Mouse (Mus musculus): ENCODE data around the gene Zfp677. TPM values are rescaled to one million over a fixed set of nuclear protein-coding genes. Genes with fewer than 3 reads are reported as not detected.
"Not testable (repeated sequence)": the region's sequence is repeated elsewhere in the genome, so short reads cannot be mapped to it uniquely, and the experiment has no call there.

The Zfp677 gene
- 4.9 and 5.9 TPM in 2 replicates for polyA plus RNA-seq (2015; fragmentation: Nextera tagmentation; extraction: Ambion mirVana)

DNA sequence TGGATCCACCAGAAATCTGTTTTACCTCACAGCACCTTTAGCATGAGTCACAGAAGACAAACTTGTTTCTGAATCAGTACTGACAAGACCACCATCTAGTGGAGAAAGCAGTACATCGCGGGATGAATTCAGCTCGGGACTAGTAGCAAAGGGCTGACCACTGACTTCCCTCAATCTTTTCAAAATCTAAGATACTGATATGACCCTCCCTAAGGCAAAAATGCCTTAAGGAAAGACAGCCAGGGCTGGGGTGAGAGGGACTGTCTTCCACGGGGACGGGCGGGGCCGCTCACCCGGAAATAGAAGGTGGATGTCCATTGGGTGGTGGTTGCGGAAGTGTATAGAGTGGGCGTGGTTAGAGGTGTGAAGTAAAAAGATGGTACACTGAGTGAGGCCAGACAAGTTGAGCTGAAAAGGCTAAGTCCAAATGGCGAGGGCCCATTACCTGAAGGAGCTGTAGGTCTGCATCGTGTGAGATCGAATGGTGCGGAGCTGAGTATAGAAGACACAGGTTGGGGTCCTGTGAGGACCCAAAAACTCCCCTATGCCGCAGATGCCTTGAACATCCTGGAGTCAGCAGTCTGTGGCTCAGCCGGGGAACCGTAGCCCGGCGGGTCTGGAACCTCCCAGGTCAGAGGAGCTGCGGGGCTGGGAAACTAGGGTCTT, at the start of gene Zfp677:
Gene Zfp677 (plus strand): TSS at position 358 of the 666 bp plus-strand sequence.
- 9% methylated on average over 20 of the region's 20 CpGs for WGBS
- Histone ChIP-seq H3K4me1 (replicated peaks; ENCODE audit: control insufficient read depth, insufficient read depth, low read length) (peaks cover 2% of the 10 kb centered on the region; the same call in 1 of the 2 replicates), H3K9me3 (ENCODE audit: control insufficient read depth, low read length) (no peaks in the 10 kb centered on the region), H3K9ac (replicated peaks; ENCODE audit: low read depth, low read length) (peak within 1 kb of the TSS; percentile 67), H3K27me3 (replicated peaks; ENCODE audit: control insufficient read depth, insufficient read depth, low read length) (no peaks in the 10 kb centered on the region), H3K27ac (ENCODE audit: low read length) (no peak within 1 kb of the TSS), H3K36me3 (ENCODE audit: control insufficient read depth, insufficient read depth) (no peaks in the 10 kb centered on the region), H3K4me3 (replicated peaks; ENCODE audit: low read length) (peak within 1 kb of the TSS; percentile 64), H3K4me2 (ENCODE audit: low read length) (peak within 1 kb of the TSS; percentile 84)
- ATAC-seq, result peak; percentile 99

DNA sequence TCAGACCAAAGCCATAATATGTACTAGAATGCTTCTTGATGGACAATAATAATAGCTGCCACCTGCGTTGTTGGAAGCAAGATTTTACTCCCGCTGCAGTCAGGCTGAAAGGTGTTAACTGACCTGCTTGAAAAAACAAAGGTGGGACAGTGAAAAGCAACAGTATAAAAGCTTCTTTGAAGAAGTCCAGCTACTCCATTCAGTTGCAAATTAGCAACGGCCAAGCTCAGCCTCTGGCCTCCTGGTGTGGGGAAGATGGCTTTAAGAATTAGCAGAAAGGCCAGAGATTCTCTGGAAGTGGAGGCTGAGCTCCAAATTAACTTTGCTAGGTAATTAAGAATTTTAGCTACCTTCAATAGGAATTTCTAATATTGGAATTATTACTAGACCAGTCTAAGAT, 15.5 kb upstream of the Zfp677 start:
- not testable (repeated sequence) for ATAC-seq; H3K27ac ChIP-seq (ENCODE audit: low read length); H3K27me3 ChIP-seq (replicated peaks; ENCODE audit: control insufficient read depth, insufficient read depth, low read length); H3K36me3 ChIP-seq (ENCODE audit: control insufficient read depth, insufficient read depth); H3K4me3 ChIP-seq (replicated peaks; ENCODE audit: low read length); H3K9me3 ChIP-seq (ENCODE audit: control insufficient read depth, low read length); H3K4me1 ChIP-seq (replicated peaks; ENCODE audit: control insufficient read depth, insufficient read depth, low read length); H3K4me2 ChIP-seq (ENCODE audit: low read length); H3K9ac ChIP-seq (replicated peaks; ENCODE audit: low read depth, low read length)
- WGBS, result 17% methylated on average over 3 of the region's 3 CpGs

DNA sequence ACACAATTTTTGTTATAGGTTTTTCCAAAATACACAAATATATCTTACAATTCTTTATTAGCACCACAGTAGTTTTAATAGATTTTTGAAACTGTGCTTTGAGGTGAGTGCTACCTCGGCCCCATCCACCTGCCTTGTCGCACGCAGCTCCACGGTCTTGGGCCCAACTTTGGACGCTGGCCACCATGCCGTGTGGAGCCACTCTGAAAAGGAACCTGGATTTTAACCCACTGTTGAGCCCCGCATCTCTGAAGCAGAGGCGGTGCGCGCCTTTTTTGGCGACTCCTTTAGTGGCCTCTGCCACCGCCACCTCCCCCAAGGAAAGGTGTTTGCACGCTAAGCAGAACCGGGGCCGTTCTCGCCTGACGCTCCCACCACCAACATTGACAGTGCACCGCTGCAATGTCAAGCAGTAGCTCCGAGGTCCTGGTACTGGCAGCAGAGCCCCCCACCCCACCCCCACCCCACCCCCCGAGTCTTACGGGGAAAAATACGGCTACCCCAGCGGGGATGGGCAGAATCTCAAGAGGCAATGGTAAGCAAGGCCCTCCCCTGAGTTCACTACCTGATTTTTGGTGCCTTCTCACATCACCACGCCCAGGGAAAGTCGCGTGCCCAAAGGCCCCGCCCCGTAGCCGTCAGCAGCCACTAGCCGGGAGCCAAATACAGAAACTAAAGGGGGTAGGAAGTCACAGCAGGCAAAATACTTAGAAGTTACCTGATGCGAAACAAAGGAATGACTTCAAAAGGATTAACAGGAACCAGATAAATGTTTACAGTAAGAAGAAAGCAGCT, 13.4 kb upstream of the Zfp677 start:
- H3K4me2 ChIP-seq (ENCODE audit: low read length), result peak overlapping the region; percentile 53
- ATAC-seq, result no peak; the same call in 1 of the 2 replicates

DNA sequence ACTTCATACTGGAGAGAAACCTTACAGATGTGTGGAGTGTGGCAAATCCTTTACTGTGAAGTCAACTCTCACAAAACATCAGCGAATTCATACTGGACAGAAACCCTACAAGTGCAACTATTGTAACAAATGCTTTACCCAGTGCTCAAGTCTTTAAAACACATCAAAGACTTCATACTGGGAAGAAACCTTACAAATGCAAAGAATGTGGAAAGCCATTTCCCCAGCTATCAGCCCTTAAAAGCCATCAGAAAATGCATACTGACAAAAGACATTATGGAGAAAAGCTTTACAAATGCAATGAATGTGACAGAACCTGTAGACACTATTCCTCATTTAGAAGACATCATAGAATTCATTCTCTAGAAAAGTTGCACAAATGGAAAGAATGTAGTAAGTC, 8.2 kb upstream of the Zfp677 start:
- no peaks in the 10 kb centered on the region for H3K36me3 ChIP-seq (ENCODE audit: control insufficient read depth, insufficient read depth)
- H3K4me3 ChIP-seq (replicated peaks; ENCODE audit: low read length), result no peak overlapping the region
- H3K4me1 ChIP-seq (replicated peaks; ENCODE audit: control insufficient read depth, insufficient read depth, low read length), result no peaks in the 10 kb centered on the region
- WGBS, result 52% methylated on average over 1 of the region's 1 CpGs
- no peak overlapping the region for H3K27ac ChIP-seq (ENCODE audit: low read length)
- H3K9ac ChIP-seq (replicated peaks; ENCODE audit: low read depth, low read length), result no peak overlapping the region
- H3K4me2 ChIP-seq (ENCODE audit: low read length), result no peak overlapping the region
- no peaks in the 10 kb centered on the region for H3K27me3 ChIP-seq (replicated peaks; ENCODE audit: control insufficient read depth, insufficient read depth, low read length)
- H3K9me3 ChIP-seq (ENCODE audit: control insufficient read depth, low read length), result no peaks in the 10 kb centered on the region
- ATAC-seq, result no peak

More for the DNA sequence above, 13.4 kb upstream of the Zfp677 start:
- Histone ChIP-seq H3K27me3 (replicated peaks; ENCODE audit: control insufficient read depth, insufficient read depth, low read length) (no peaks in the 10 kb centered on the region), H3K9me3 (ENCODE audit: control insufficient read depth, low read length) (no peaks in the 10 kb centered on the region), H3K36me3 (ENCODE audit: control insufficient read depth, insufficient read depth) (no peaks in the 10 kb centered on the region), H3K4me3 (replicated peaks; ENCODE audit: low read length) (peak overlapping the region; percentile 25), H3K9ac (replicated peaks; ENCODE audit: low read depth, low read length) (peak overlapping the region; percentile 2; the same call in 1 of the 2 replicates), H3K27ac (ENCODE audit: low read length) (no peak overlapping the region), H3K4me1 (replicated peaks; ENCODE audit: control insufficient read depth, insufficient read depth, low read length) (no peaks in the 10 kb centered on the region)
- WGBS, result 11% methylated on average over 31 of the region's 31 CpGs

DNA sequence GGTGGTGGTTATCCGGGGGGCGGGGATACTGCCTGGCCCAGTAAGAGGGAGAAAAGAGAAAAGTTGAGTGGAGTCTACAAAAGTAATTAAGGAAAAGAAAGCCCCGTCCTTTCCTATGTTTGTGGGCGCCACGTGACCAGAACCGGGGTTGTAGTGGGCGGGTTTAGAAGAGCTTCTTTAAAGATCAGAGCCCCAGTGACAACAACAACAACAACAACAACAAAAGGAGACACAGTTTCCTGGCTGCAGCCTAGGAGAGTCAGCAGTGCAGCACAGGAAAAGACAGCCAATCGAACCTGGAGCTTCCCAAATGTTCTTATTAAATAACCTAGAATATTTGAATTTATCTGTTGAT, 486 bp downstream of the Zfp677 start:
- H3K9me3 ChIP-seq (ENCODE audit: control insufficient read depth, low read length), result no peaks in the 10 kb centered on the region
- WGBS, result 20% methylated on average over 8 of the region's 8 CpGs
- H3K4me2 ChIP-seq (ENCODE audit: low read length), result peak overlapping the region; percentile 84
- H3K27me3 ChIP-seq (replicated peaks; ENCODE audit: control insufficient read depth, insufficient read depth, low read length), result no peaks in the 10 kb centered on the region
- H3K4me1 ChIP-seq (replicated peaks; ENCODE audit: control insufficient read depth, insufficient read depth, low read length), result peaks cover 2% of the 10 kb centered on the region; the same call in 1 of the 2 replicates
- peak overlapping the region; percentile 64 for H3K4me3 ChIP-seq (replicated peaks; ENCODE audit: low read length)
- H3K9ac ChIP-seq (replicated peaks; ENCODE audit: low read depth, low read length), result peak overlapping the region; percentile 67
- no peak for ATAC-seq
- no peaks in the 10 kb centered on the region for H3K36me3 ChIP-seq (ENCODE audit: control insufficient read depth, insufficient read depth)
- no peak overlapping the region for H3K27ac ChIP-seq (ENCODE audit: low read length)

DNA sequence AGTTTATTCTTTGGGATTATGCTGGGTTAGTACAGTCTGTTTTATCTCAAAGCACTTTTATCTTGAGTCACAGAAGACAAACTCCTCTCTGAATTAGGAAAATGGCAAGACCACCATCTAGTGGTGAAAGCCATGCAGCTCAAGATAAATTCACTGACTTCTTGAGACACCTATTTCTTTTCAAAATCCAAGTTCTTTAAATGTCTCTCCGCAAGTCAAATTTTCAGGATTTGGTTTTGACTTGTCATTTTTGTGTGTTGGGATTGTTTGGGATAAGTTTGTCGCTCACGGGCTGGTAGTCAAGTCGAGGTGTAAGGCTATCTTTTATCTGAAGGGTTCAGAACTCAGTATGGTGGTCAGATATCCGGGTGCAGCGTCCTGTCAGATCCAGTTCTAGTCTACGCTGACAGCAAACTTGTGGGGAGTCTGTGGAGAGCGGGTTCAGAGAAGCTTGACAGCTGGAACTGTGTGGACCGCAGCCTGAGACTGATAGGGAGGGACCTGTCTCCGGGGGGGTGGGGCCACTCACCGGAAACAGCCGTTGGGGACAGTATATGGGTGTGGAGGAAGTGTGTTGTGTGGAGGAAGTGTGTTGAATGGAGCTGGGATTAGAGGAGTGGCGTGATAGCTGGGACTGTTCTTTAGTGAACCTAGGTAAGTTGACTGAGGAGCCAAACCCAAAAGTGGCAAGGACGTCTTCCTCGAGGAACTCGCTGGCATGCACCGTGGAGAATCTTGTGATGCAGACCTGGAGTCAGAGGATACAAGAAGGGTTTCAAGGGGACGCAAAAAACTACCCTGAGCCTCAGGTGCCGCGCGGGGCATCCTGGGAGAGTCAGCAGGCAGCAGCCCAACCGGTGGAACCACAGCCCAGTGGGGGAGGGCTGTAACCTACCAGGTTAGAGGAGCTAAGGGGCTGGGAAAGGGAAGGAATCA, 39.4 kb downstream of the Zfp677 start, which contains the start of gene Zfp54:
Gene Zfp54 (plus strand): TSS at position 564 of the 936 bp plus-strand sequence.
- H3K4me2 ChIP-seq (ENCODE audit: low read length), result peak within 1 kb of the TSS; percentile 90
- under 1% methylated on average over 22 of the region's 22 CpGs for WGBS
- peak; percentile 99 for ATAC-seq
- H3K4me1 ChIP-seq (replicated peaks; ENCODE audit: control insufficient read depth, insufficient read depth, low read length), result peaks cover 3% of the 10 kb centered on the region
- H3K36me3 ChIP-seq (ENCODE audit: control insufficient read depth, insufficient read depth), result no peaks in the 10 kb centered on the region
- H3K27me3 ChIP-seq (replicated peaks; ENCODE audit: control insufficient read depth, insufficient read depth, low read length), result no peaks in the 10 kb centered on the region
- no peak within 1 kb of the TSS for H3K27ac ChIP-seq (ENCODE audit: low read length)
- H3K9me3 ChIP-seq (ENCODE audit: control insufficient read depth, low read length), result no peaks in the 10 kb centered on the region
- H3K9ac ChIP-seq (replicated peaks; ENCODE audit: low read depth, low read length), result peak within 1 kb of the TSS; percentile 54
- H3K4me3 ChIP-seq (replicated peaks; ENCODE audit: low read length), result peak within 1 kb of the TSS; percentile 50

DNA sequence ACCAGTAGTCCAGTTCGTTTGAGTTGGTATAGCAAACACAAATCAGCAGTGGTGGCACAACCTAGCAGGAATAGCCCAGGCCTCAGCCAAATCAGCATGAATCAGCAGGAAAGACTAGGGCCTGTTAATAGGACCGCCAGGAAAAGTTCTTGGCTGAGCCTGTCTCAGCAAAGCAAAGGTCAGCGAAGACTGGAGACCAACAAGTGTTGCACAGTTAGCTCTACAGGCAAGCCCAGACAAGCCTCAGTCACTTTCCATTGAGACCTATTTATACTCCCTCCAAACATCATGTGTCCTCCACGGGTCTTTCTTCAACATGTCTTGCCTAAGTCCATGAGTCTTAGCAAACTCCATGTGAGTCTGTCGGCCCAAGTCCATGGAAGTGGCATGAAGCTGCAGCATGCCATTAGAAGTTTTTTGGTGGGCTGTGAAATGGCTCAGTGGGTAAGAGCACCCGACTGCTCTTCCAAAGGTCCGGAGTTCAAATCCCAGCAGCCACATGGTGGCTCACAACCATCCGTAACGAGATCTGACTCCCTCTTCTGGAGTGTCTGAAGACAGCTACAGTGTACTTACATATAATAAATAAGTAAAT, 55.4 kb downstream of the Zfp677 start:
- H3K4me1 ChIP-seq (replicated peaks; ENCODE audit: control insufficient read depth, insufficient read depth, low read length); H3K27me3 ChIP-seq (replicated peaks; ENCODE audit: control insufficient read depth, insufficient read depth, low read length); H3K36me3 ChIP-seq (ENCODE audit: control insufficient read depth, insufficient read depth); H3K27ac ChIP-seq (ENCODE audit: low read length); H3K4me2 ChIP-seq (ENCODE audit: low read length); H3K9me3 ChIP-seq (ENCODE audit: control insufficient read depth, low read length); ATAC-seq; H3K9ac ChIP-seq (replicated peaks; ENCODE audit: low read depth, low read length); H3K4me3 ChIP-seq (replicated peaks; ENCODE audit: low read length): not testable (repeated sequence)
- 80% methylated on average over 9 of the region's 9 CpGs for WGBS

Data from forebrain, embryonic 16.5 days (tissue).